Mouse (Mus musculus) gastrocnemius, adult 2 months (tissue): Measurements from ENCODE around the gene Fos. TPM values are rescaled to one million over a fixed set of nuclear protein-coding genes. Genes with fewer than 3 reads are reported as not detected.

ENCODE experiments used
- DNase-seq: peaks from one replicate; pipeline ENCODE4 v3.0.0; 2022
- H3K27ac ChIP-seq: fragments of 200-600 bp; 2 replicates; pipeline ENCODE4 v1.8.1; 2022; ENCODE audit warnings: mild to moderate bottlenecking
- H3K4me3 ChIP-seq: fragments of 200-600 bp; 2 replicates; pipeline ENCODE4 v1.8.1; 2022; ENCODE audit warnings: mild to moderate bottlenecking, moderate library complexity
- CTCF ChIP-seq: fragments of 200-600 bp; IDR thresholded peaks from 2 replicates; pipeline ENCODE4 v1.8.1; 2022; ENCODE audit warnings: antibody characterized with exemption, mild to moderate bottlenecking, moderate library complexity
- intact Hi-C: fragments of 180-260 bp; cut with DNase I; formaldehyde crosslinking; loops from one replicate; pipeline ENCODE4 v1.15.1; 2025
- total RNA-seq, 2 experiments: library from RNA; stranded (reverse); gene quantifications; 2 replicates each; pipeline ENCODE4 v1.2.3; 2021

Fos gene
- total RNA-seq, 2 experiments from 2014 or later = 3.6 to 8.7 TPM

GRCm38 (mm10) chr12:85479190-85479589 lies 5.5 kb downstream of the Fos start:
- TF ChIP-seq CTCF = no peak
- intact Hi-C loops = loop anchor here (5.0 kb wide), 1 partner anchor 107 kb away; the partner anchor contains the start of gene Tmed10
- DNase-seq = no peak
- H3K27ac ChIP-seq = no peak overlapping the region
- H3K4me3 ChIP-seq = no peak overlapping the region

- no peak for DNase-seq
- H3K27ac ChIP-seq = no peak overlapping the region
- peak; percentile 45 for TF ChIP-seq CTCF
- no peak overlapping the region for H3K4me3 ChIP-seq
- intact Hi-C loops = loop anchor here (10.0 kb wide), 1 partner anchor 338 kb away; no protein-coding TSS in a partner anchor
Observed at GRCm38 (mm10) chr12:85483155-85483554, 9.5 kb downstream of the Fos start.

- H3K27ac ChIP-seq = peak overlapping the region; percentile 95; the same call in 1 of the 2 replicates
- H3K4me3 ChIP-seq = no peak overlapping the region
- intact Hi-C loops = loop anchor here (10.0 kb wide), 1 partner anchor 340 kb away; no protein-coding TSS in a partner anchor
- DNase-seq = no peak
- no peak for TF ChIP-seq CTCF
Observed at GRCm38 (mm10) chr12:85484655-85485054, 11.0 kb downstream of the Fos start.

- Histone ChIP-seq H3K27ac (peak overlapping the region; percentile 95), H3K4me3 (peak overlapping the region; percentile 93)
- peak; percentile 99 for DNase-seq
- TF ChIP-seq CTCF = no peak
- intact Hi-C loops = loop anchor here (10.0 kb wide), 1 partner anchor 341 kb away; no protein-coding TSS in a partner anchor
Observed at GRCm38 (mm10) chr12:85485890-85486765, 12.4 kb downstream of the Fos start.

- no peak for TF ChIP-seq CTCF
- no peak for DNase-seq
- Histone ChIP-seq H3K27ac (peak overlapping the region; percentile 95), H3K4me3 (peak overlapping the region; percentile 93)
- intact Hi-C loops = loop anchor here (1.0 to 10.0 kb wide), 2 partner anchors 140 to 342 kb away; no protein-coding TSS in a partner anchor
Observed at GRCm38 (mm10) chr12:85486766-85487069, 13.0 kb downstream of the Fos start.

GRCm38 (mm10) chr12:85487545-85488141 lies 14.0 kb downstream of the Fos start:
- intact Hi-C loops = loop anchor here (1.0 to 10.0 kb wide), 2 partner anchors 141 to 343 kb away; no protein-coding TSS in a partner anchor
- peak; percentile 83 for TF ChIP-seq CTCF
- peak overlapping the region; percentile 95 for H3K27ac ChIP-seq
- peak; percentile 71 for DNase-seq
- H3K4me3 ChIP-seq = peak overlapping the region; percentile 93

- Histone ChIP-seq H3K4me3 (no peak overlapping the region), H3K27ac (peak overlapping the region; percentile 74)
- intact Hi-C loops = loop anchor here (10.0 kb wide), 1 partner anchor 345 kb away; no protein-coding TSS in a partner anchor
- DNase-seq = peak; percentile 73
- no peak for TF ChIP-seq CTCF
Observed at GRCm38 (mm10) chr12:85489232-85489886, 15.7 kb downstream of the Fos start.

GRCm38 (mm10) chr12:85490096-85490820 lies 16.6 kb downstream of the Fos start:
- H3K4me3 ChIP-seq = no peak overlapping the region
- no peak for TF ChIP-seq CTCF
- H3K27ac ChIP-seq = peak overlapping the region; percentile 74
- intact Hi-C loops = no loop called here
- DNase-seq = peak; percentile 20

GRCm38 (mm10) chr12:85490991-85491390 lies 17.3 kb downstream of the Fos start:
- TF ChIP-seq CTCF = no peak

GRCm38 (mm10) chr12:85492084-85492645 lies 18.5 kb downstream of the Fos start:
- Histone ChIP-seq H3K4me3 (peak overlapping the region; percentile 30), H3K27ac (no peak overlapping the region)
- peak; percentile 71 for DNase-seq
- peak; percentile 71 for TF ChIP-seq CTCF
- intact Hi-C loops = loop anchor here (1.0 kb wide), 1 partner anchor 146 kb away; no protein-coding TSS in a partner anchor

More at GRCm38 (mm10) chr12:85490991-85491390, 17.3 kb downstream of the Fos start:
- intact Hi-C loops = loop anchor here (1.0 kb wide), 1 partner anchor 150 kb away; no protein-coding TSS in a partner anchor
- Histone ChIP-seq H3K27ac (no peak overlapping the region), H3K4me3 (no peak overlapping the region)
- DNase-seq = no peak

- Histone ChIP-seq H3K27ac (no peak overlapping the region), H3K4me3 (no peak overlapping the region)
- intact Hi-C loops = loop anchor here (1.0 kb wide), 1 partner anchor 166 kb away; no protein-coding TSS in a partner anchor
- DNase-seq = no peak
- no peak for TF ChIP-seq CTCF
Observed at GRCm38 (mm10) chr12:85496336-85496735, 22.6 kb downstream of the Fos start.
